Mouse (Mus musculus) G1E (cell line): Measurements from ENCODE around the gene Hps3.

Experiments used
- CTCF ChIP-seq: IDR thresholded peaks from 2 replicates; pipeline ENCODE4 v1.5.1; 2012; ENCODE audit warnings: low read depth, low read length, inconsistent platforms, mixed read lengths
- GATA1 ChIP-seq: IDR thresholded peaks from 2 replicates; pipeline ENCODE4 v1.6.1; 2012; ENCODE audit warnings: borderline replicate concordance, low read length, inconsistent platforms, mixed read lengths
- GATA2 ChIP-seq: IDR thresholded peaks from 2 replicates; pipeline ENCODE4 v1.6.1; 2012; ENCODE audit warnings: low read depth, low read length, inconsistent platforms, borderline replicate concordance
- POLR2AphosphoS5 ChIP-seq: IDR thresholded peaks from 2 replicates; pipeline ENCODE4 v1.6.1; 2012; ENCODE audit warnings: low read depth, low read length, inconsistent platforms; ENCODE audit not compliant: insufficient replicate concordance
- TAL1 ChIP-seq: conservative IDR thresholded peaks from 2 replicates; pipeline ENCODE4 v1.6.1; 2012; ENCODE audit warnings: low read depth, low read length, inconsistent platforms, mixed read lengths

GRCm38 (mm10) chr3:20030807-20031206, 4.3 kb downstream of the Hps3 start:
- TF ChIP-seq GATA1 (no peak), POLR2AphosphoS5 (no peak), TAL1 (no peak), CTCF (no peak), GATA2 (no peak)
